Mouse (Mus musculus): ENCODE results near the gene Plxdc2.

The Plxdc2 gene

GRCm38 (mm10) chr2:16571169-16571751, 215.2 kb downstream of the Plxdc2 start:
- DNase-seq (ENCODE audit: low spot score in 2 of 2): no peak

GRCm38 (mm10) chr2:16576566-16576965, 220.5 kb downstream of the Plxdc2 start:
- DNase-seq (ENCODE audit: low spot score in 2 of 2): no peak

- DNase-seq (ENCODE audit: low spot score in 2 of 2): no peak
Measured at GRCm38 (mm10) chr2:16578153-16578552, 222.0 kb downstream of the Plxdc2 start.

GRCm38 (mm10) chr2:16588546-16588945, 232.4 kb downstream of the Plxdc2 start:
- no peak for DNase-seq (ENCODE audit: low spot score in 2 of 2)

- no peak for DNase-seq (ENCODE audit: low spot score in 2 of 2)
Measured at GRCm38 (mm10) chr2:16595451-16595850, 239.3 kb downstream of the Plxdc2 start.

GRCm38 (mm10) chr2:16598231-16598630, 242.1 kb downstream of the Plxdc2 start:
- no peak for DNase-seq (ENCODE audit: low spot score in 2 of 2)

- no peak for DNase-seq (ENCODE audit: low spot score in 2 of 2)
Measured at GRCm38 (mm10) chr2:16604291-16604690, 248.2 kb downstream of the Plxdc2 start.

GRCm38 (mm10) chr2:16607792-16608586, 251.9 kb downstream of the Plxdc2 start:
- no peak for DNase-seq (ENCODE audit: low spot score in 2 of 2)

- no peak for DNase-seq (ENCODE audit: low spot score in 2 of 2)
Measured at GRCm38 (mm10) chr2:16642061-16642460, 286.0 kb downstream of the Plxdc2 start.

GRCm38 (mm10) chr2:16651713-16652112, 295.6 kb downstream of the Plxdc2 start:
- DNase-seq (ENCODE audit: low spot score in 2 of 2): no peak

GRCm38 (mm10) chr2:16664516-16664915, 308.4 kb downstream of the Plxdc2 start:
- no peak for DNase-seq (ENCODE audit: low spot score in 2 of 2)

GRCm38 (mm10) chr2:16668391-16668790, 312.3 kb downstream of the Plxdc2 start:
- no peak for DNase-seq (ENCODE audit: low spot score in 2 of 2)

- DNase-seq (ENCODE audit: low spot score in 2 of 2): no peak
Measured at GRCm38 (mm10) chr2:16682905-16683304, 326.8 kb downstream of the Plxdc2 start.

- no peak for DNase-seq (ENCODE audit: low spot score in 2 of 2)
Measured at GRCm38 (mm10) chr2:16683739-16684138, 327.6 kb downstream of the Plxdc2 start.

GRCm38 (mm10) chr2:16684529-16684928, 328.4 kb downstream of the Plxdc2 start:
- DNase-seq (ENCODE audit: low spot score in 2 of 2): no peak

- DNase-seq (ENCODE audit: low spot score in 2 of 2): no peak
Measured at GRCm38 (mm10) chr2:16696390-16696789, 340.3 kb downstream of the Plxdc2 start.

GRCm38 (mm10) chr2:16697181-16697580, 341.1 kb downstream of the Plxdc2 start:
- DNase-seq (ENCODE audit: low spot score in 2 of 2): no peak

- DNase-seq (ENCODE audit: low spot score in 2 of 2): no peak
Measured at GRCm38 (mm10) chr2:16706227-16706626, 350.1 kb downstream of the Plxdc2 start.

- no peak for DNase-seq (ENCODE audit: low spot score in 2 of 2)
Measured at GRCm38 (mm10) chr2:16709885-16710284, 353.8 kb downstream of the Plxdc2 start.

GRCm38 (mm10) chr2:16731033-16731432, 374.9 kb downstream of the Plxdc2 start:
- no peak for DNase-seq (ENCODE audit: low spot score in 2 of 2)

- no peak for DNase-seq (ENCODE audit: low spot score in 2 of 2)
Measured at GRCm38 (mm10) chr2:16734381-16734780, 378.3 kb downstream of the Plxdc2 start.

- DNase-seq (ENCODE audit: low spot score in 2 of 2): peak; percentile 9 to 47
Measured at GRCm38 (mm10) chr2:16738241-16738640, 382.1 kb downstream of the Plxdc2 start.

GRCm38 (mm10) chr2:16741813-16742212, 385.7 kb downstream of the Plxdc2 start:
- no peak for DNase-seq (ENCODE audit: low spot score in 2 of 2)
